Mouse (Mus musculus) gastrocnemius, postnatal 25 days (tissue): ENCODE results near the gene 4932438H23Rik. TPM values are rescaled to one million over a fixed set of nuclear protein-coding genes. Genes with fewer than 3 reads are reported as not detected.

Experiments used
- DNase-seq: peaks from one replicate; pipeline ENCODE4 v3.0.0; 2022
- long read RNA-seq, 2 experiments: library from polyadenylated mRNA; stranded (forward); transcript quantifications; one replicate each; pipeline ENCODE4 v2.0.0; 2021
- total RNA-seq, 2 experiments: library from RNA; stranded (reverse); gene quantifications; 1 replicate in 1 of 2; 2 replicates in 1 of 2; pipeline ENCODE4 v1.2.3; 2021

Gene 4932438H23Rik
- total RNA-seq = under 1 TPM; 0.33 to 0.38 TPM
- long read RNA-seq, experiment 1, partial matches to known transcripts = 0 of 1 reads
- long read RNA-seq, experiment 1, other reads (novel, unspliced or antisense) = 0 of 1 reads
- long read RNA-seq, experiment 2, partial matches to known transcripts = 0 of 1 reads
- long read RNA-seq, experiment 2, other reads (novel, unspliced or antisense) = 0 of 1 reads

DNA sequence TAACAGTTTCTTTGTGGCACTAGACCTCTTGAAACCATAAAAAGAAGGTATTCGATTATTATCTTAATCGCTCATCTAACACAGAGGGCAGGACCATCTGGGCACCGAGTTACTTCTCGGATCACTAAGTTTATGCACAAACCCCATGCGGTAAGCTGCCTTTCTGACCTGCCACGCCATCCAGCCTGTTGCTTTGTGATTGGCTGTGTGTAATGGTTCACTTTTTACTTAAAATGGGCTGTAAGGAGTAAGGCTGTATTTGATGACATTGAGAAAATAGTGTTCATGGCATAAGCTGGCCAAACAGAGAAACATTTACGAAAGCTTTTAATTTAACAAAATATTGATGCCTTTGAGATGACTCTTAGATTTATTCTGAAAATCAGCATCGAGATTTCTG lies at the start of gene 4932438H23Rik:
TSS of gene 4932438H23Rik (minus strand) at position 101 of the 400 bp plus-strand sequence.
- DNase-seq = no peak

DNA sequence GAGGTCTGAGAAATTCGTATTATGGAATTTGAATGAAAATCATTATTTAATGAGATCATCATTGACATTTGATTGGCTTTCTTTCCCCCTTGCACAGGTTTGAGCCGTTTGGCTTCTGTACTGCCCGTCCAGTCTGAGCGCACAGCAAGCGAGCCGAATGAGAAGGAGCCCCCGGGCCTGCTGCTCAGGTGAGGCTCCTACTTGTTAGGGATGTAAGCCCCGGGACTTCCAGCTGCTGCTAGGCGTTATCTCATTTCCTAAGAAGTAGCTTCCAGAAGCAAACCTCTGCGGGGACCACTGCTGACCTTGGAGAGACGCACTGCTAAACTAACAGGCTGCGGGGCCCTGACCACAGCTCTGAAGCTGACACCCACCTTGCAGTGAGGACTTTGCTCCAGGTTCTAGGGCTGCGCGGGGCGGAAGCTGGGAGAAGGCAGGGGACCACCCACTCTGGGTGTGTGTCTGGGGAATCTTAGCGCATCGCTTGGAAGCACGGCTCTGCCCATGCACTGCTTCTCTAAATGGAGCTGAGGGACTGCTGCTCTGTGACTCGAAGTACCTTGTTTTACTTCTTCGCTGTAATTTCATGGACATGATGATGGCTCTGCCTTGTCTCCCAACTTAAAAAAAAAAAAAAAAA lies 46.2 kb upstream of the 4932438H23Rik start:
- no peak for DNase-seq

- DNase-seq = no peak
Measured at GRCm38 (mm10) chr16:91140457-91140856, 45.5 kb upstream of the 4932438H23Rik start.

DNA sequence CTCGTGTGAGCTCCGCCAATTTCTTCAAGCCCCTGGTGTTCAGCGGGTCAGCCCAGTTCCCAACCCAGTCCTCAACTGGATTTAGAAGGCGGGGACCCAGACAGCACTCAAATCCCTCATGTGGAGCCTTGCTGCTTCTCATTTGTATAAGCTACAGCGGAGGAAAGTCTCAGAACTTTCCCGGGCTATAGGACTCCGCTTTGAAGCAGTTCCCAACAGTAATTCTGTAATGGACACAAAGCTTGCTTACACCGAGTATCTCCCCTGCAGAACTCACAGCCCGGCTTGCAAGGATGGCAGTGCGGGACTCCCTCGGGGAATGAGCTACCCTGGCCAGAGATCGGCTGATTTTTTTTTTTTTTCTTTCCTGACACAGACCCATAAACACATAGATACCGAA lies 45.1 kb upstream of the 4932438H23Rik start:
- no peak for DNase-seq

DNA sequence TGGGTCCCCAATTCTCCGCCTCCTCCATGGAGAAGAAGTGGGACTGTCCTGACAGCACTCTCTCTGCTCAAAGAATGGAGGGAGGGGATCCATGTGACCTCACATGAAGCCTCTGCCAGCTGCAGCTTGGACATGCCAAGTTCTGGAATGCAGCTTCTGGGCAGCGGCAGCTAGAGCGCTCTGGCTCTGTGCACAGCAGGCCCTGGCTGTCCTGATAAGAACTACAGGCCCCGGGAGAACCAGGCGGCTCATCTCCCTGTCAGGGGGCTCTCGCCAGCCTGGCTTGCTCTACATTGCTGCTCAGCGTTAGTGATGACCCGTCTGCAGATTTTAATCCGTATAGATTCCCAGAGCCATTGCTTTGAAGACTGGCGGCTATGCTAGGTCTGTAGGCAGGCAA lies 44.6 kb upstream of the 4932438H23Rik start:
- DNase-seq = no peak

GRCm38 (mm10) chr16:91138736-91139135 lies 43.8 kb upstream of the 4932438H23Rik start:
- DNase-seq = no peak

GRCm38 (mm10) chr16:91138151-91138550 lies 43.2 kb upstream of the 4932438H23Rik start:
- DNase-seq = no peak

GRCm38 (mm10) chr16:91136607-91137006 lies 41.7 kb upstream of the 4932438H23Rik start:
- no peak for DNase-seq

- DNase-seq = no peak
Measured at GRCm38 (mm10) chr16:91129916-91130315, 35.0 kb upstream of the 4932438H23Rik start.

DNA sequence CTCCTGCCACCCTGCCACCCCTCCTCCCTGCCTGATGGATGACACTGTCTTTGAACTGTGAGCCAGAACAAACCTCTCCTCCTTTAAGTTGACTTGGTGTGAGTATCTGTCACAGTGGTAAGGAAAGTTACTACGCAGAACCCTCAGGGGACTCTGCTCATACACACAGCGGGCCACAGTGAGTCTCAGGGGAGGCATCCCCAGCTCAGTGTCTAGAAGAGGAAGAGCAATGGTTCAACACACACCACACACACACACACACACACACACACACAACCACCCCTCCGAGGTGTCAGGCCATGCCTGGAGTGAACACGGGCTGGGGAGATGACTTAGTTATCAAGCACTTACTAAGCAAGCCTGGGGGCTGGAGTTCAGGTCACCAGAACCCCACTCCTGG lies 33.5 kb upstream of the 4932438H23Rik start:
- DNase-seq = no peak

- no peak for DNase-seq
Measured at GRCm38 (mm10) chr16:91126734-91127524, 32.0 kb upstream of the 4932438H23Rik start.

DNA sequence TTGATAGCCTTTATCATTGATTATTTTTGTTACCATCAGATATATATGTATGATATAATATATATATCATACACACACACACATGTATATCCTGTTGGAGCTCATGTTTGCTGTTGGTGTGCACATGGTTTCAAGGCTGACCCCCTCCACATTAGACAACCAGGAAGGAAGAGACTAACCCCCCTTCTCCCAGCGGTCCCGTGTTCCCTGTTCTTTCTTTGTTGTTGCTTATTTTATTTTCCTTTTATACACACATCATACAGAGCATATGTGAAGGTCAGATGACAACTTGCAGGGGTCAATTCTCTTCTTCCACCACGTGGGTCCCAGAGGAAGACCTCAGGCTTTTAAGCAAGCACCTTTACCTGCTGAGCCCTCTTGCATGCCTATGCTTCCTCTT lies 29.3 kb upstream of the 4932438H23Rik start:
- DNase-seq = no peak

GRCm38 (mm10) chr16:91123821-91124220 lies 28.9 kb upstream of the 4932438H23Rik start:
- no peak for DNase-seq

- no peak for DNase-seq
Measured at GRCm38 (mm10) chr16:91119879-91120278, 25.0 kb upstream of the 4932438H23Rik start.

- DNase-seq = no peak
Measured at GRCm38 (mm10) chr16:91116696-91117095, 21.8 kb upstream of the 4932438H23Rik start.

DNA sequence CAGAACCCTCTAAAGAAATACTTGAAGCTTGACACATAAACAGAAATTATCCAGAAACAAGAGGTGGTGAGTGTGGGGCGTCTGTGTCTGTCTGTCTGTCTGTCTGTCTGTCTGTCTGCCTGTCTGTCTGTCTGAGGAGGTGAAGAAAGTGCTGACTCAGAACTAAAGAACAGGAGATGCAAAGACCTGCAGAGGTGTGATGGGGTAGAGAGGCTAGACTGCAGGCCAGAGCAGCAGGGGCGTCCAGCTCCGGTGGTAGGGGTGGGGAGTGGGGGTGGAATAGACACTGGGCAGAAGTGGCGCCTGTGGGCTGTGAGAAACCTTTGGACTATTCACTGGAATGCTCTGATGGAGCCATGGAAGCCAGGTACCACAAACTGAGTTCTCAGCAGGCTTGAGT lies 21.1 kb upstream of the 4932438H23Rik start:
- no peak for DNase-seq

DNA sequence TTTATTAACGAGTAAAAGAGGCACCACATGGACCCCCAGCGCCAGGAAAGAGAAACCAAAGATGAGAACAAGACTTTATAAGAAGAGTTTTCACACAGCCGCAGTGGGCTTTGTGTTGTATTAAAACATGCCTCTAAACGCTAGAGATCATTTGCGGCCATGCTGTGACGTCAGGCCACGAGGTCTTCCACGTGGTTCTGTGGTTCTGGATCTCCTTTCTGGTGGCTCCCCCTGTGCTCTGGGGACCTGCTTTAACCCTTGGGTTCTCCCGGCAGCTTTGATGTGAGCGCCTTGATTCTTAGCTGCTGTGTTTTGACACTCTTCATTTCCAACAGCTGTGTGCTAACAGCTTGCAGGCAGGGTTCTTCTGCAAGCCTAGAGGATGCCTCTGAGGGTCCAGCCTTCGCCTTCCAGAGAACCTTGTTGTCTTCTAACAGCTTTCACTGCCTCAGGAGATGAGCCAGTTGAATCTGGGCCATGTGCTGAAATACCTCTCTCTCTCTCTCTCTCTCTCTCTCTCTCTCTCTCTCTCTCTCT lies 16.1 kb upstream of the 4932438H23Rik start:
- DNase-seq = no peak

GRCm38 (mm10) chr16:91107608-91108007 lies 12.7 kb upstream of the 4932438H23Rik start:
- DNase-seq = no peak

GRCm38 (mm10) chr16:91105481-91106051 lies 10.6 kb upstream of the 4932438H23Rik start:
- DNase-seq = no peak

GRCm38 (mm10) chr16:91104821-91105480 lies 10.0 kb upstream of the 4932438H23Rik start:
- DNase-seq = no peak

GRCm38 (mm10) chr16:91103386-91103785 lies 8.5 kb upstream of the 4932438H23Rik start:
- no peak for DNase-seq

- DNase-seq = no peak
Measured at GRCm38 (mm10) chr16:91100484-91100883, 5.6 kb upstream of the 4932438H23Rik start.
